Mouse (Mus musculus): ENCODE results near the gene Pdzd2. TPM values are rescaled to one million over a fixed set of nuclear protein-coding genes. Genes with fewer than 3 reads are reported as not detected.
A peak's percentile ranks its signal among the peaks of the same experiment; 100 is the strongest.

The Pdzd2 gene
- polyA plus RNA-seq, 1 experiment from 2014 or later, result 13.7 TPM

DNA sequence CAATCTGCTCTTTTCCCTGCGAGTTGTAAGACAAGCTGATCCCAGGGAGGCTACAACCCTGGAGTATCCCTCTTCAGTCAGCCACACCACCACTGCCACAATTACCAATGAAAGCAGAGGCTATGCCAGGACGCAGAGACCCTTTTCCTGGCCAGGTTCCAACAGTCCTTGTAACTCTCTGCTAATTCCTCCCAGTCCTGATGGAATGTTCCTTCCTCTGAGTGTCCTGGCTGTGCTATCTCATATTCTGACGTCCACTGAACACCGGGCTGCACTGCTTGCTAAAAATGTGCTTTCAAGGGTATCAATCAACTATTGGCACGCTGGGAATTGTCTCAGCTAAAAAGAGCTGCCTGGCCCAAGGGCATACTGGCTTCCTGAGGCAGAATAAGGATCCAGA is 18.7 kb upstream of the Pdzd2 start:
- peaks cover 11% of the 10 kb centered on the region; the same call in 1 of the 2 replicates for H3K4me1 ChIP-seq
- H3K4me2 ChIP-seq (replicated peaks), result no peak overlapping the region
- no peak overlapping the region for H3K4me3 ChIP-seq
- no peak overlapping the region for H3K27ac ChIP-seq
- no peak for ATAC-seq (ENCODE audit: insufficient number of reproducible peaks, insufficient read depth, low FRiP score, low TSS enrichment)
- no peaks in the 10 kb centered on the region for H3K27me3 ChIP-seq
- no peak overlapping the region for H3K9ac ChIP-seq
- no peaks in the 10 kb centered on the region for H3K9me3 ChIP-seq
- H3K36me3 ChIP-seq, result no peaks in the 10 kb centered on the region
- WGBS, result 53% methylated on average over 5 of the region's 5 CpGs

DNA sequence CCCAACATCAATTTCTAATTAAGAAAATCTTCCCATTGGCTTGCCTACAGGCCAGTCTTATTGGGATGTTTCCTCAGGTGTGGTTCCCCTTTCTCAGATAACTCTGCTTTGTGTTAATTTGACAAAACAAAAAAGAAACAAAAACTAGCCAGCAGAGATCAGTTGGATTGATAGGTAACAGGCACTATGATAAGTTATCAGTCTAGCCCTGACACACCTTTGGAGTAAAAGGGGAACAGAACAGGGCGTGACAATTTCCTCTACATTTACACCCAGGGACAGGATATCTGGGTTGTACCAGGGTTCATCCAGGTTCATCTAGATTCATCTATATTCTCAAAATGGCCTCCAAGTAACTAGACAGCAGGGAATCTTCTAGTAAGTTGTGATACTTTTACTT is 18.0 kb upstream of the Pdzd2 start:
- ATAC-seq (ENCODE audit: insufficient number of reproducible peaks, insufficient read depth, low FRiP score, low TSS enrichment), result no peak
- no peaks in the 10 kb centered on the region for H3K27me3 ChIP-seq
- no peak overlapping the region for H3K9ac ChIP-seq
- H3K27ac ChIP-seq, result no peak overlapping the region
- no peaks in the 10 kb centered on the region for H3K9me3 ChIP-seq
- H3K36me3 ChIP-seq, result no peaks in the 10 kb centered on the region
- no peak overlapping the region for H3K4me2 ChIP-seq (replicated peaks)
- H3K4me3 ChIP-seq, result no peak overlapping the region
- peaks cover 15% of the 10 kb centered on the region for H3K4me1 ChIP-seq
- 88% methylated on average over 1 of the region's 1 CpGs for WGBS

DNA sequence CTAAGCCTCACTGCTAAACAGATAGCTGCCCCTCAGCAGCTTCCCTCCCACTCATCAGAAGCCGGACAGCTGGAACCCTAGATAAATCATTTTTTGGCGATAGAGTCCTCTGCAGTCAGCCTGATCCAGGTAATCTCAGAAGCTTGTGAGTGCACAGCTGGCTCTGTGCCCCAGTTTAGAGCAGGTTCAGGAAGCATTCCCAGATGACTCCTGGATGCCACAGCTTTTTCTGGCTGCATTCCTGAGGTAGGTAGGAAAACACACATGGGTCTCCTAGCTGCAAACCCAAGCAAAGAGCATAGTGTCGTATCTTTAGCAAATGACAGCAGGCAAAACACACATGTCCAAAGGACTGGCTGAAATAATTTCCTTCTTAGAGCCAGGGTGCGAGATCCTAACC is 13.5 kb upstream of the Pdzd2 start:
- ATAC-seq (ENCODE audit: insufficient number of reproducible peaks, insufficient read depth, low FRiP score, low TSS enrichment), result no peak
- Histone ChIP-seq H3K4me1 (peaks cover 9% of the 10 kb centered on the region), H3K27me3 (no peaks in the 10 kb centered on the region), H3K4me3 (no peak overlapping the region), H3K9me3 (no peaks in the 10 kb centered on the region), H3K36me3 (no peaks in the 10 kb centered on the region), H3K9ac (no peak overlapping the region), H3K27ac (no peak overlapping the region), H3K4me2 (replicated peaks) (no peak overlapping the region)
- WGBS, result 55% methylated on average over 4 of the region's 4 CpGs

DNA sequence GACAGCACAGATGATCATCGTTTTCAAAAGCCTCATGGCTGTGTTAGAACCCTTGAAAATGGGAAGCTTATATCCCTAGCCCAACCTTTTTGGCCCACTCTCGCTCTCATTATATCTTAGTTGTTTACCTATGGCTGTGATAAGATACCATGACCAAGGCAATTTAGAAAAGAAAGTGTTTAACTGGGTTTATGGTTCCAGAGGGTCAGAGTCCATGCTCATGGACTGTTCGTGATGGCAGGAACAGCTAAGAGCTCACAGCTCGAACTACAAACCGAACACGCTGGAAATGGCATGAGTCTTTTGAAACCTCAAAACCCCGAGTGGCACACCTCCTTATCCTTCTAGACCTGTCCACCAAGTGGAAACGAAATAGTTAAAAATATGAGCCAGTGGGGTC is 11.2 kb upstream of the Pdzd2 start:
- Histone ChIP-seq H3K9ac (no peak overlapping the region), H3K4me1 (peaks cover 9% of the 10 kb centered on the region), H3K9me3 (no peaks in the 10 kb centered on the region), H3K27ac (no peak overlapping the region), H3K36me3 (no peaks in the 10 kb centered on the region), H3K27me3 (no peaks in the 10 kb centered on the region), H3K4me2 (replicated peaks) (no peak overlapping the region), H3K4me3 (no peak overlapping the region)
- no peak for ATAC-seq (ENCODE audit: insufficient number of reproducible peaks, insufficient read depth, low FRiP score, low TSS enrichment)
- 86% methylated on average over 8 of the region's 8 CpGs for WGBS

DNA sequence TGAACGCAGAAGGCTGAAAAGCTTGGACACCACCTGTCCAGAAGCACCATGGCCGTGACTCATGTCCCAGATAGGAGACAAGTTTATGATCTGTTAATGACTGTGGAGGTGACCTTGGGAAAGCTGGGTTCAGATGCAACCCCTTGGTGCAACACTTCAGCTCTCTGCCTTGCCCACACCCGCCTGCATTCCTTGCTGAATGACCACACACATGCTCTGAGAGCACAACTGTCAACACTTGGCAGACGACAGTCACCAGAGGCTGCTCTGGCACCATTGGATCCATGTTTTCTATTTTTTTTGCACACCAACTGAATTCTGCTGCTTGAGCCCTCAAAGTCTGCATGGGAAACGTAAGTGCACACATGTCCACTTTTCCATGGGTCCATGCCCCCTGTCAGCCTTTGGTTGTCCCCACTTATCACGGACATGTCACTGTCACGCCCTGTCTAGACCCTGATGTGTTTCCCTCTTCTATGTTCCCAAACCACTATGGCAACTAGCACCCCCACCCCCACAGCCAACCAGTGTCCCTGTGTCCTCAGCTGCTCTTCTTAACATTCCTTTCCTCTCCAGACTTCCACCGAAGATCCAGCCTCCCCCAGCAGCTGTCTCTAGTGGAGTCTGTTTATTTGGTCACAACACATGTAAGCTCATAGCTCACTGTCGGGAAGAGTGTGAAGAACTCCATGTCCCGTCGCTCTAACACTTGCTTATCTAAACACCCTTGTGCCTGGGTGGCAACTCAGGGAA is 10.0 kb upstream of the Pdzd2 start:
- Histone ChIP-seq H3K36me3 (no peaks in the 10 kb centered on the region), H3K9me3 (no peaks in the 10 kb centered on the region), H3K27ac (no peak overlapping the region), H3K27me3 (no peaks in the 10 kb centered on the region), H3K9ac (no peak overlapping the region), H3K4me3 (no peak overlapping the region), H3K4me2 (replicated peaks) (no peak overlapping the region), H3K4me1 (peaks cover 9% of the 10 kb centered on the region)
- WGBS, result 77% methylated on average over 11 of the region's 11 CpGs
- 0 out of 2 replicates have a peak, but pooled peaks have one; percentile 52 for ATAC-seq (ENCODE audit: insufficient number of reproducible peaks, insufficient read depth, low FRiP score, low TSS enrichment)

DNA sequence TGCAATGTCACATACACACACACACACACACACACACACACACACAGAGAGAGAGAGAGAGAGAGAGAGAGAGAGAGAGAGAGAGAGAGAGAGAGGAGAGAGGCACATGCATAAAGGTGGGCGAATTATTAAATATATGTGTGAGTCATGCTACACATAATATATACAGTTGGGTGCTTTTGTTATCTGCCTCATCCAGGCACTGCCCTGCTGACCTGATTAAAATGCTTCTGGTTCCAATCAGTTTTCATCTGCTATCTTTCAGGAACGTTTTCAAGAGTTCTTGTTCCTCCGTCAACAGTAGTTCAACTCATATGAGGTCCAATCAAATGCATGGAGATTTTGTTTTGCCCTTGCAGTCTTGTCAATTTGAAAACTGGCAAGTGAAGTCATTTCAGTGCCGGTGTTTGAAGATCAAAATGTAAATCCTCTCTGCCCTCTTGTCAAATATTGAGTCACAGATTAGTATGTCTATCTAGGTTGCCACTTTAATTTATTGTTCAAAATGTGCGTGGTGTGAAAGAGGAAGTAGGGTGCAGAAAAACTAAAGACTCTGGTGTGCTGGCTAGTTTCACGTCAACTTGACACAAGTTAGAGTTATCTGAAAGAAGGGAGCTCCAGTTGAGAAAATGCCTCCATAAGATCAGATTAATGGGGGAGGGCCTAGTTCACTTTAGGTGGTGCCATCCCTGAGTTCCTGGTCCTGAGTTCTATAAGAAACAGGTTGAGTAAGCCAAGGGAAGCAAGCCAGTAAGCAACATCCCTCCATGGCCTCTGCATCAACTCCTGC is 2.6 kb upstream of the Pdzd2 start:
- Histone ChIP-seq H3K9ac (no peak overlapping the region), H3K4me2 (replicated peaks) (no peak overlapping the region), H3K36me3 (no peaks in the 10 kb centered on the region), H3K27ac (no peak overlapping the region), H3K27me3 (peaks cover 21% of the 10 kb centered on the region), H3K9me3 (no peaks in the 10 kb centered on the region), H3K4me1 (peaks cover 6% of the 10 kb centered on the region; the same call in 1 of the 2 replicates), H3K4me3 (no peak overlapping the region)
- 80% methylated on average over 6 of the region's 6 CpGs for WGBS
- no peak for ATAC-seq (ENCODE audit: insufficient number of reproducible peaks, insufficient read depth, low FRiP score, low TSS enrichment)

DNA sequence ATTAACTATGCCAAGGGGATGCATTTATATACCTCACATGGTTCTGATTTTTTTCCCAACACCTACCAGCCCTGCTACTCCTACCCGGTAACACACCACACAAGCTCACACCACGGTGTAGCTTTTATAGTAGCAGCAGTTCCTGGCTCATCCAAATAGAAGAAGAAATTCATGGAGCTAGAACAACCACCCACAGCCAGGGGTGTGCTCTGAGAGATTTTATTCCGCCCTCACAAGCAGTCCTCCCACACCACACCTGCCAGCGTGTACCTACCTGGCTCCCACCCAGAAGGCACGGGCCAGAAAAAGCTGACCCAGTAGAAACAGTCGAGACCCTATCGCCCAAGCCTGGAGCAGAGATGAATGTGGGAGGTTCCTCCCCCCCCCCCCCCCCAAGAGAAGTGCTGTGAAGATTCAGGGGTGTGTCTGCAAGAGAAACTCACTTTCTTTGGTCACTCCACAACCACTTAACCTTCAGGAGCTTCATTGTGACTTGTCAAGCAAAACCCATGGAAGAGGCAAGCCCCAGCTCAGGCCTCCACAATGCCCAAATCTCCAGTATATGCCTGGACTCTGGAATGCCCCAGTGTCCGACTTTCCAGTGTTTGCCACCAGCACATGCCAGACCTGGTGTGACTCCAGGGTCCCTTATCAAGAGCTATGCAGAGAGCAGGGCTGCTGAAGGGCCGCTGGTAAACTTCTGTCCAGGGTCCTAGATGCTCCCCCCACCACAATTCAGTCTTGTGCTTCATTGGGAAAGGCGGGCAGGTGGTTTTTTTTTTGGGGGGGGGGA is 1.2 kb downstream of the Pdzd2 start:
- Histone ChIP-seq H3K9me3 (no peaks in the 10 kb centered on the region), H3K9ac (0 out of 2 replicates have a peak overlapping the region, but pooled peaks have one; percentile 10), H3K27ac (no peak overlapping the region), H3K4me3 (peak overlapping the region; percentile 50), H3K36me3 (no peaks in the 10 kb centered on the region), H3K27me3 (peaks cover 31% of the 10 kb centered on the region), H3K4me1 (peaks cover 10% of the 10 kb centered on the region; the same call in 1 of the 2 replicates), H3K4me2 (replicated peaks) (peak overlapping the region; percentile 81)
- ATAC-seq (ENCODE audit: insufficient number of reproducible peaks, insufficient read depth, low FRiP score, low TSS enrichment), result no peak
- 36% methylated on average over 10 of the region's 10 CpGs for WGBS

DNA sequence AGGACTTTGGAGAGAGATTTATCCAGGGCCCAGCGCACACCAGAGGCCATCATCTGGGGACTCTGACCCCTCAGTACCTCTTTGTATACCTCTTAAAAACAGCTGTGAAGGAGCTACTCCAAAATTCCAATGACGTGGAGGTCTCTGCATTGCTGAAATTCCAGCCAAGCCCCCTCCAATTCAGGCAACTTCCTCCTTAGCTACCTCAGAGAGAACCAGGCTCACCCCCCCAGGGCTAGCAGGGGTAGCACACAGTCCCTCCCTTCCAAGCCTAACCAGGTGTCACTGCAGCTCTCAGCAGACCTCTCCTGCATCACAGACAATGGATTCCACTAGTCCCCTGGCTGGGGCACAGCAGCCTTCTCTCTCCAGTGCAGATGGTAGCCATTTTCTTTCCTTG is 4.5 kb downstream of the Pdzd2 start:
- peaks cover 10% of the 10 kb centered on the region; the same call in 1 of the 2 replicates for H3K4me1 ChIP-seq
- ATAC-seq (ENCODE audit: insufficient number of reproducible peaks, insufficient read depth, low FRiP score, low TSS enrichment), result no peak
- H3K36me3 ChIP-seq, result no peaks in the 10 kb centered on the region
- H3K27me3 ChIP-seq, result peaks cover 26% of the 10 kb centered on the region
- 0 out of 2 replicates have a peak overlapping the region, but pooled peaks have one; percentile 23 for H3K27ac ChIP-seq
- no peaks in the 10 kb centered on the region for H3K9me3 ChIP-seq
- no peak overlapping the region for H3K9ac ChIP-seq
- WGBS, result 38% methylated on average over 2 of the region's 2 CpGs
- H3K4me2 ChIP-seq (replicated peaks), result no peak overlapping the region
- no peak overlapping the region for H3K4me3 ChIP-seq

DNA sequence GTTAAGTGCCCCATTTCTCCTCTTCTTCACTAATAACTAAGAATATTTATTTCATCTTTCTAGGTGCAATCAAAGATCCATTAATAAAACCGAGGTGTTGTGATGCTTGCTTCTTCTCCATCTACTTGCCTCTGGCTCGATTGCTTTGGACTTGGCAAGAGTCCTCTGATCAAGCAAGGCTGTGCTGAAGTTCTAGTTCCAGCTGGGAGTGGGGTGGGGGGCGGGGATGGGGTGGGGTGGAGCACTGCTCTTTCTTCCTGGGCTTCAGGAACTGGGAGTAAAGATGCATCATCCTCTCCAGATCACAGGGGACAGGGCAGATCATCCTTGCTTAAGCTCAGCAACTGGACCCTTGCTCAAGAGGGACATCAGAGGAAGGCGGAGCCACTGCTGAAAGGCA is 5.5 kb downstream of the Pdzd2 start:
- H3K4me3 ChIP-seq, result no peak overlapping the region
- H3K4me2 ChIP-seq (replicated peaks), result no peak overlapping the region
- ATAC-seq (ENCODE audit: insufficient number of reproducible peaks, insufficient read depth, low FRiP score, low TSS enrichment), result no peak
- 73% methylated on average over 4 of the region's 4 CpGs for WGBS
- H3K4me1 ChIP-seq, result peaks cover 9% of the 10 kb centered on the region; the same call in 1 of the 2 replicates
- no peak overlapping the region for H3K27ac ChIP-seq
- no peaks in the 10 kb centered on the region for H3K9me3 ChIP-seq
- peaks cover 25% of the 10 kb centered on the region for H3K27me3 ChIP-seq
- no peak overlapping the region for H3K9ac ChIP-seq
- no peaks in the 10 kb centered on the region for H3K36me3 ChIP-seq

DNA sequence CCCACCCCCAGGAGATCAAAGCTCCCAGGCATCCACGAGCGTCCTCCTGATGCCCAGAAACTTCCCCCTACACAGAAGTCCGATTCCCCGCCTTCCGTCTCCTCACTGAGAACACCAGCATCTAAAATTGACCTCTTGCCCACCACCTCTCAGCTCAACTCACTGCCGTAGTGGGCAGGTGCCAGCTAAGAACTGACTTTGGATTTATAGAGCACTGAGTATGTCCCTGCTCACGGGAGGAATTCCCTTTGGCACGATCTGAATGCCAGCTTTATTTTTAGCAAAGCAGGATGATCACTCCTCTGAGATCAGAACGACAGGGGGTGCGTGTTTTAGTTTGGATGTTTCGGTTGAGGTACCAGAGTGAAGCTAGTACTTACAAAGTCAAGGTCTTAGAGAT is 7.1 kb downstream of the Pdzd2 start:
- H3K4me2 ChIP-seq (replicated peaks), result no peak overlapping the region
- no peaks in the 10 kb centered on the region for H3K9me3 ChIP-seq
- H3K36me3 ChIP-seq, result no peaks in the 10 kb centered on the region
- 80% methylated on average over 11 of the region's 11 CpGs for WGBS
- H3K4me3 ChIP-seq, result no peak overlapping the region
- ATAC-seq (ENCODE audit: insufficient number of reproducible peaks, insufficient read depth, low FRiP score, low TSS enrichment), result no peak
- H3K4me1 ChIP-seq, result 0 out of 2 replicates have a peak, but pooled peaks cover 4% of the 10 kb centered on the region
- H3K27ac ChIP-seq, result no peak overlapping the region
- H3K9ac ChIP-seq, result no peak overlapping the region
- H3K27me3 ChIP-seq, result peaks cover 13% of the 10 kb centered on the region

DNA sequence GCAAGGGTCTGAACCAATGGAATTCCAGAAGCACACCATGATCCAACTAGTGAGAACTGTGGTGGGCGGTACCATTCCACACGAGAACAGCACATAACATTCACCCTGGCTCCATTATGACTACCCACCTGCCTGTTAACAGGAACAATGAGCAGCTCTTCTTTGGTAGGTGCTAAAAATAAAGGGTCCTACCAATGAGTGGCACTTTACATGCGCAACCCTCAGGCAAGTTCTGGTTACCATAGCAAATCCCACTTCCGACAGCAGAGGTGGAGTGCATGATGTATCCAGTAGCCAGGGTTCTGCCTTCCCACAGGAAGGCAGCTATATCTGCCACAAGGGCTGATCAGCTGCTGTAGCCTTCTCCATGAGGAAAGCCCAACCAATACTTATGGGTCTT is 11.3 kb downstream of the Pdzd2 start:
- no peak for ATAC-seq (ENCODE audit: insufficient number of reproducible peaks, insufficient read depth, low FRiP score, low TSS enrichment)
- H3K4me1 ChIP-seq, result no peaks in the 10 kb centered on the region
- H3K4me2 ChIP-seq (replicated peaks), result no peak overlapping the region
- no peaks in the 10 kb centered on the region for H3K9me3 ChIP-seq
- no peaks in the 10 kb centered on the region for H3K27me3 ChIP-seq
- H3K9ac ChIP-seq, result no peak overlapping the region
- H3K4me3 ChIP-seq, result no peak overlapping the region
- WGBS, result 80% methylated on average over 4 of the region's 4 CpGs
- no peak overlapping the region for H3K27ac ChIP-seq
- no peaks in the 10 kb centered on the region for H3K36me3 ChIP-seq

Data from embryonic facial prominence, embryonic 12.5 days (tissue).